Mouse (Mus musculus): Measurements from ENCODE around the gene Ednra. TPM values are rescaled to one million over a fixed set of nuclear protein-coding genes. Genes with fewer than 3 reads are reported as not detected.

Ednra gene
- total and polyA plus RNA-seq, 2 experiments from 2014 or later: 35.2 to 37.0 TPM

DNA sequence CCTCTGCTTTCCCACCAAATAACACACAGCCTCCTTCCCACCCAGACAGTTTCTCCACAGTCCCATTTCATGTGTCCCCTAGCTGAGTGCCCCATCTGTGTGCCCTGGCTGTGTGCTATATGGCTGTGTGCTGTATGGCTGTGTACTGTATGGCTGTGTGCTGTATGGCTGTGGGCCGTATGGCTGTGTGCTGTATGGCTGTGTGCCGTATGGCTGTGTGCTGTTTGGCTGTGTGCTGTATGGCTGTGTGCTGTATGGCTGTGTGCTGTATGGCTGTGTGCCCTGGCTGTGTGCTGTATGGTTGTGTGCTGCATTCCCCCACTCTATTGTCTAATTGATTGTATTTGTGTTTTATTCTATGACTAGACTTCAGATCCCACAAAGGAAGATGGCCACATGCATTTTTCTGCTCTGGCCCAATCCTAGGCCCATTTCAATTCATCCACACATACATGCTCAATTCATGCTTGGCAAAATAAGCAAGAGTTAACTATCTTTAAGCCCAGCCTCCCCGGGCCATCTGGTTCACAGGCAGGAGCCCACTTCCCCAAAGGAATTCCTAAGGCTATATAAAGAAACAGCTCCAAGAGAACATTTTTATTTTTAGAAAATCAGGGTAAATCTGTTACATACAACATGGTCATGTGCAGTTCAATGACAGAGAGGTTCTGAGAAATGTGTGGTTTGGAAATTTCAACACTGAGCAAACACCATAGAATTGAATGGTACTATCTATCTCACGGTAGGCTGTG, 53.5 kb downstream of the Ednra start:
- Histone ChIP-seq H3K4me2 (ENCODE audit: low read depth, low read length) (no peak overlapping the region), H3K36me3 (replicated peaks; ENCODE audit: control insufficient read depth, insufficient read depth, low read length) (peaks cover 67% of the 10 kb centered on the region)
- TF ChIP-seq EP300 (IDR thresholded peaks at IDR 0.05; ENCODE audit: low read depth): no peak

GRCm38 (mm10) chr8:77667916-77668315, 56.3 kb downstream of the Ednra start:
- no peak overlapping the region for H3K4me2 ChIP-seq (ENCODE audit: low read depth, low read length)
- peaks cover 20% of the 10 kb centered on the region; the same call in 1 of the 2 replicates for H3K4me1 ChIP-seq (ENCODE audit: control insufficient read depth, insufficient read depth)
- peaks cover 73% of the 10 kb centered on the region for H3K36me3 ChIP-seq (replicated peaks; ENCODE audit: control insufficient read depth, insufficient read depth, low read length)
- H3K9ac ChIP-seq (replicated peaks; ENCODE audit: low read depth, low read length): no peak overlapping the region
- H3K27ac ChIP-seq (ENCODE audit: low read depth): 0 out of 2 replicates have a peak overlapping the region, but pooled peaks have one; percentile 9
- ATAC-seq (ENCODE audit: insufficient read depth, low read depth): no peak
- WGBS: 66% methylated on average over 5 of the region's 5 CpGs
- no peaks in the 10 kb centered on the region for H3K27me3 ChIP-seq (ENCODE audit: control insufficient read depth, insufficient read depth, low read length)
- H3K4me3 ChIP-seq (ENCODE audit: low read depth, low read length): no peak overlapping the region
- DNase-seq (ENCODE audit: low spot score): no peak
- H3K9me3 ChIP-seq (replicated peaks; ENCODE audit: control insufficient read depth, low read length): no peaks in the 10 kb centered on the region
- TF ChIP-seq EP300 (IDR thresholded peaks at IDR 0.05; ENCODE audit: low read depth) (no peak), CTCF (IDR thresholded peaks at IDR 0.05; ENCODE audit: low read depth) (no peak)

More for the DNA sequence above, 53.5 kb downstream of the Ednra start:
- H3K27me3 ChIP-seq (ENCODE audit: control insufficient read depth, insufficient read depth, low read length): no peaks in the 10 kb centered on the region
- H3K9me3 ChIP-seq (replicated peaks; ENCODE audit: control insufficient read depth, low read length): no peaks in the 10 kb centered on the region
- H3K9ac ChIP-seq (replicated peaks; ENCODE audit: low read depth, low read length): no peak overlapping the region
- H3K4me3 ChIP-seq (ENCODE audit: low read depth, low read length): no peak overlapping the region
- 58% methylated on average over 4 of the region's 4 CpGs for WGBS
- ATAC-seq (ENCODE audit: insufficient read depth, low read depth) (peak; percentile 63; the same call in 1 of the 2 replicates), DNase-seq (ENCODE audit: low spot score) (peak; percentile 55)
- peaks cover 20% of the 10 kb centered on the region; the same call in 1 of the 2 replicates for H3K4me1 ChIP-seq (ENCODE audit: control insufficient read depth, insufficient read depth)
- peak overlapping the region; percentile 21 for H3K27ac ChIP-seq (ENCODE audit: low read depth)

GRCm38 (mm10) chr8:77664901-77665300, 59.4 kb downstream of the Ednra start:
- no peaks in the 10 kb centered on the region for H3K27me3 ChIP-seq (ENCODE audit: control insufficient read depth, insufficient read depth, low read length)
- DNase-seq (ENCODE audit: low spot score) (no peak), ATAC-seq (ENCODE audit: insufficient read depth, low read depth) (no peak)
- no peak overlapping the region for H3K4me2 ChIP-seq (ENCODE audit: low read depth, low read length)
- H3K27ac ChIP-seq (ENCODE audit: low read depth): no peak overlapping the region
- H3K4me3 ChIP-seq (ENCODE audit: low read depth, low read length): no peak overlapping the region
- no peaks in the 10 kb centered on the region for H3K9me3 ChIP-seq (replicated peaks; ENCODE audit: control insufficient read depth, low read length)
- 83% methylated on average over 13 of the region's 13 CpGs for WGBS
- no peak overlapping the region for H3K9ac ChIP-seq (replicated peaks; ENCODE audit: low read depth, low read length)
- peaks cover 56% of the 10 kb centered on the region for H3K36me3 ChIP-seq (replicated peaks; ENCODE audit: control insufficient read depth, insufficient read depth, low read length)
- TF ChIP-seq EP300 (IDR thresholded peaks at IDR 0.05; ENCODE audit: low read depth): no peak
- no peak for TF ChIP-seq CTCF (IDR thresholded peaks at IDR 0.05; ENCODE audit: low read depth)
- no peaks in the 10 kb centered on the region for H3K4me1 ChIP-seq (ENCODE audit: control insufficient read depth, insufficient read depth)

GRCm38 (mm10) chr8:77659534-77660080, 64.7 kb downstream of the Ednra start:
- peaks cover 11% of the 10 kb centered on the region; the same call in 1 of the 2 replicates for H3K36me3 ChIP-seq (replicated peaks; ENCODE audit: control insufficient read depth, insufficient read depth, low read length)
- DNase-seq (ENCODE audit: low spot score) (no peak), ATAC-seq (ENCODE audit: insufficient read depth, low read depth) (no peak)
- no peak overlapping the region for H3K27ac ChIP-seq (ENCODE audit: low read depth)
- H3K27me3 ChIP-seq (ENCODE audit: control insufficient read depth, insufficient read depth, low read length): no peaks in the 10 kb centered on the region
- WGBS: 63% methylated on average over 4 of the region's 4 CpGs
- no peaks in the 10 kb centered on the region for H3K9me3 ChIP-seq (replicated peaks; ENCODE audit: control insufficient read depth, low read length)
- H3K4me2 ChIP-seq (ENCODE audit: low read depth, low read length): no peak overlapping the region
- no peak overlapping the region for H3K9ac ChIP-seq (replicated peaks; ENCODE audit: low read depth, low read length)
- H3K4me1 ChIP-seq (ENCODE audit: control insufficient read depth, insufficient read depth): no peaks in the 10 kb centered on the region
- TF ChIP-seq CTCF (IDR thresholded peaks at IDR 0.05; ENCODE audit: low read depth) (no peak), EP300 (IDR thresholded peaks at IDR 0.05; ENCODE audit: low read depth) (no peak)
- no peak overlapping the region for H3K4me3 ChIP-seq (ENCODE audit: low read depth, low read length)

GRCm38 (mm10) chr8:77658356-77658755, 65.9 kb downstream of the Ednra start:
- H3K4me2 ChIP-seq (ENCODE audit: low read depth, low read length): no peak overlapping the region
- DNase-seq (ENCODE audit: low spot score) (no peak), ATAC-seq (ENCODE audit: insufficient read depth, low read depth) (no peak)
- no peaks in the 10 kb centered on the region for H3K4me1 ChIP-seq (ENCODE audit: control insufficient read depth, insufficient read depth)
- no peak overlapping the region for H3K4me3 ChIP-seq (ENCODE audit: low read depth, low read length)
- H3K9ac ChIP-seq (replicated peaks; ENCODE audit: low read depth, low read length): no peak overlapping the region
- H3K9me3 ChIP-seq (replicated peaks; ENCODE audit: control insufficient read depth, low read length): no peaks in the 10 kb centered on the region
- TF ChIP-seq CTCF (IDR thresholded peaks at IDR 0.05; ENCODE audit: low read depth) (no peak), EP300 (IDR thresholded peaks at IDR 0.05; ENCODE audit: low read depth) (no peak)
- H3K36me3 ChIP-seq (replicated peaks; ENCODE audit: control insufficient read depth, insufficient read depth, low read length): no peaks in the 10 kb centered on the region
- 73% methylated on average over 3 of the region's 3 CpGs for WGBS
- H3K27me3 ChIP-seq (ENCODE audit: control insufficient read depth, insufficient read depth, low read length): no peaks in the 10 kb centered on the region
- no peak overlapping the region for H3K27ac ChIP-seq (ENCODE audit: low read depth)
